Mouse (Mus musculus) left cerebral cortex, adult 11 months (tissue): Measurements from ENCODE around the gene Washc1.
"Not testable (repeated sequence)": the region's sequence is repeated elsewhere in the genome, so short reads cannot be mapped to it uniquely, and the experiment has no call there.

Source experiments
- DNase-seq: peaks from one replicate; pipeline ENCODE4 v3.0.0; 2022; ENCODE audit warnings: low spot score

Gene Washc1

GRCm38 (mm10) chr17:66111402-66111959 is at the start of gene Washc1:
Gene Washc1 (plus strand): TSS chr17:66111545.
- peak; percentile 80 for DNase-seq

DNA sequence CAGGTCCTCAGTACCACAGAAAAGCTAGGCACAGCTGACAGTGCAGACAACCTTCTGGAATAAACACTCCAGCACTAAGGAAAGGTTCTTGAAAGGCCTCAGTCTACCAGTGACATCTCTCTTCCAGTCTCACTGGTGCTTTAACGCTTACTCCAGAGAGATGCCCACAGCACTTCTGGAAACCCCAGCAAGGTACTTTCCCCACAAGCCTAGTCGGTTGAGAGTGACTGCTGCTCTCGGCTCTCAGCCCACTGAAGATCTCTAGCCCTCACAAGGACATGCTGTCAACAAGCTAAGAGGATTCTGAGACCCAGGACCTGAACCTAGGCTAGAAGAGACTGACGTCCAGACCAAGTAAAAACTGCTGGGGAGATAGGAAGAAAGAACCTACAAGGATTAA is 46.2 kb upstream of the Washc1 start:
- no peak for DNase-seq

DNA sequence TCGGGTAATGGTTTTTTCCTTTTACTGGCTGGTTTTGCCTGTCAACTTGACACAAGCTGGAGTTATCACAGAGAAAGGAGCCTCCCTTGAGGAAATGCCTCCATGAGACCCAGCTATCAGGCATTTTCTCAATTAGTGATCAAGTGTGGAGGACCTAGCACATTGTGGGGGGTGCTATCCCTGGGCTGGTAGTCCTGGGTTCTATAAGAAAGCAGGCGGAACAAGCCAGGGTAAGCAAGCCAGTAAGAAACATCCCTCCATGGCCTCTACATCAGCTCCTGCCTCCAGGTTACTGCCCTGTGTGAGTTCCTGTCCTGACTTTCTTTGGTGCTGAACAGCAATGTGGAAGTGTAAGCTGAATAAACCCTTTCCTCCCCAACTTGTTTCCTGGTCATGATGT is 42.3 kb upstream of the Washc1 start:
- not testable (repeated sequence) for DNase-seq

GRCm38 (mm10) chr17:66073971-66074370 is 37.4 kb upstream of the Washc1 start:
- DNase-seq: no peak

DNA sequence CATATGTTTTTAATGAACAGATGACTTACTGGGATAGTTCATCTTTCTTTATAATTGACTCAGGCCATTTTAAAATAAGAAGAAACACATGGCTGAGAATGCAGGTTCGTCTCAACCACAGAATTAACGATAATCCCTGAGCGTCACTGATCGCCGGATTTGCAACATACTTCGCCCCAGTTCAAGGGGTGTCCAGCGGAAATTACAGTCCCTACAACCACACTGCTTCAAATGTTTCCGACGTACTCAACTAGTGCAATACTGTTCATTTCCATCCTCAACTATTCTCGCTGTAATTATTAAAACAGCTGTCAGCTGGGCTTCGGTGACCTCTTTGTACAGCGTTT is 35.5 kb upstream of the Washc1 start:
- DNase-seq: no peak

GRCm38 (mm10) chr17:66076174-66076927 is 35.0 kb upstream of the Washc1 start:
- no peak for DNase-seq

- peak; percentile 92 for DNase-seq
Observed at GRCm38 (mm10) chr17:66076934-66077333, 34.4 kb upstream of the Washc1 start, which contains the start of gene Ankrd12. Gene Ankrd12 (minus strand): TSS chr17:66077089.

DNA sequence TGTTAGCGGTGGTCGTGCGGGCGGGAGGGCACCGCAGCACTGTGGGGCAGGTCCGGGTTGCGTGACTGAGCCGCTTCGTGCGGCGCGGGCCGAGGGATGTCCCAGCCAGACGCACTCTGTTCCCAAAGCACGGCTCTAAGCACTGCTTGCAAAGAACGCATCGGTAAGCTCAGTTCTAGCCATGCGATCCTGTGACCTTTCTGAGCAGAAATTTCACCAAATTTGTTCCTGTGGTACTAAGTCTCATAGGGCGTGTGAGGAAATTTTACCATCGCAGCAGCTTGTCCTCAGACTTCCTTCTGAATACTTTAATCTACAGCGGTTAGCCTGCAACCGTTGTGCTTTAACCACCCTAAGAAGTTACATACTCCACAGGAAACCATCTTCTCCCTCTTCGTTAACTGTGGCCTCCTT is 33.9 kb upstream of the Washc1 start:
- DNase-seq: no peak

DNA sequence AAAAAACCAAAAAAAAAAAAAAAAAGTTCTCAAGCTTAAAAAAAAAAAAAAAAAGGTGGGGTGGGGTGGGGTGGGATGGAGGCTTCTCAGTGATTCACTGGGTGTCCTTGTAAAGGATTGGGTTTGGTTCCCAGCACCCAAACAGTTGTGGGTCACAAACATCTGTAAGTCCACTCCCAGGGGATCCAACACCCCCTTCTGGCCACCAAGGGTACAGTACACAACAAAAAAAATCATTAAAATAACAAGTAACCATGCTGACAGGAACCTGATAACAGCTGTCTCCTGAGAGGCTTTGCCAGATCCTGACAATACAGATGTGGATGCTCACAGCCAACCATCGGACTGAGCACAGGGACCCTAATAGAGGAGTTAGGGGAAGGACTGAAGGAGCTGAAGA is 26.9 kb upstream of the Washc1 start:
- no peak for DNase-seq

- no peak for DNase-seq
Observed at GRCm38 (mm10) chr17:66085038-66085437, 26.3 kb upstream of the Washc1 start.

- DNase-seq: no peak
Observed at GRCm38 (mm10) chr17:66090251-66090650, 21.1 kb upstream of the Washc1 start.

- no peak for DNase-seq
Observed at GRCm38 (mm10) chr17:66091392-66091791, 20.0 kb upstream of the Washc1 start.

- DNase-seq: no peak
Observed at GRCm38 (mm10) chr17:66092065-66092464, 19.3 kb upstream of the Washc1 start.

DNA sequence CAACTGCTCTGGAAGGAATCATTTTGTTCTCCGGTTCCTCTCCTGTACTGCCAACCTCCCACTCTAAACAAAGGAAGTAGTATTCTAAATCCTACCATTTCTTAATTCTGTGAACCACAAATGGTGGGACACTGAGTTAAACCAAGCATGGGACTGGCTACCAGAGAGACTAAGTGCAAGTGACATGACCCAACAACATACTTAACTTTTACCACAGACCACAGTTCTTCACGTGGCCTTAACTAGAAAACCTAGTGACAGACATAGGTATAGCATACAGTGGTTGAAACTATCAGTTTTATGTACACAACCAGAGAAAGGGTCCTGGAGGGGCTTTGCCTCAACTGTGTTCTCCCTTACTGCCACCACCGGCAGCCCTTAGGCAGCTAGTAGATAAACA is 18.7 kb upstream of the Washc1 start:
- no peak for DNase-seq

DNA sequence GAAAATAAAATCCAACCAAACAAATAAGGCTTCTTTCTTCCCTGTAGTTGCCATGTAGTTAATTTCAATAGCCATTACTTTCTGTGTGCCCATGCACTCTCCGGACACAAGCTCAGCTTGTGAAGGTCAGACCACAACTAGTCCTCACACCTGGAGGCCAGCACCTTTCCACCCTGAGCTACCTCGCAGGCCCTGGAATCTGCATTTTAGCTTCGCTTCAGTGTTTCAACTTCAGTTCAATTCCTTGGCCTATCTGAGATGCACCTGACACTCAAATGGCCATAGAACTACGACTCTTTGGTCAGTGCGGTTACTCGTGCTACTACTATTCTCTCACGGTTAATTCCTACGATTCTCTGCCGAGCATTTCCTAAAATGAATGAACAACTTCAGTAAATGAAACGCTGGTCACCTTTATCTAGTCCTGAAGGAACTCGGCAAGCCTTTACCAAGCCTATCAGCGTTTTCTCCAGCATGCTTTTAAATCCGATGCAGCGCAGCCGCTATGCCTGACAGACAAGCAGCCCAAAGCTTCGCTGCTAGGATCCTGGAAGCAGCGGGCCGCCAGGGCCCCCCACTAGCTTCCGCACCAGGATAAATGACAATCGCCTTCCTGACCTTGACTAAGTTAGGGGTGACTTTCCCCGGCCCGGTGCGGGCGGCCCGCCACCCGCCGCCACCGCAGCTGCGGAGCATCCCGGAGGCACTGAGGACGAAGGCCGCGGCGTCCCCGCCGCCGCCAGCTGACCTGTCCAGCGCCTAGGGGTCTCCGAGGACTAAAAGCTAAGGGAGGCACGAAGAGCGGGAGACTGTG is 10.6 kb upstream of the Washc1 start:
- no peak for DNase-seq

DNA sequence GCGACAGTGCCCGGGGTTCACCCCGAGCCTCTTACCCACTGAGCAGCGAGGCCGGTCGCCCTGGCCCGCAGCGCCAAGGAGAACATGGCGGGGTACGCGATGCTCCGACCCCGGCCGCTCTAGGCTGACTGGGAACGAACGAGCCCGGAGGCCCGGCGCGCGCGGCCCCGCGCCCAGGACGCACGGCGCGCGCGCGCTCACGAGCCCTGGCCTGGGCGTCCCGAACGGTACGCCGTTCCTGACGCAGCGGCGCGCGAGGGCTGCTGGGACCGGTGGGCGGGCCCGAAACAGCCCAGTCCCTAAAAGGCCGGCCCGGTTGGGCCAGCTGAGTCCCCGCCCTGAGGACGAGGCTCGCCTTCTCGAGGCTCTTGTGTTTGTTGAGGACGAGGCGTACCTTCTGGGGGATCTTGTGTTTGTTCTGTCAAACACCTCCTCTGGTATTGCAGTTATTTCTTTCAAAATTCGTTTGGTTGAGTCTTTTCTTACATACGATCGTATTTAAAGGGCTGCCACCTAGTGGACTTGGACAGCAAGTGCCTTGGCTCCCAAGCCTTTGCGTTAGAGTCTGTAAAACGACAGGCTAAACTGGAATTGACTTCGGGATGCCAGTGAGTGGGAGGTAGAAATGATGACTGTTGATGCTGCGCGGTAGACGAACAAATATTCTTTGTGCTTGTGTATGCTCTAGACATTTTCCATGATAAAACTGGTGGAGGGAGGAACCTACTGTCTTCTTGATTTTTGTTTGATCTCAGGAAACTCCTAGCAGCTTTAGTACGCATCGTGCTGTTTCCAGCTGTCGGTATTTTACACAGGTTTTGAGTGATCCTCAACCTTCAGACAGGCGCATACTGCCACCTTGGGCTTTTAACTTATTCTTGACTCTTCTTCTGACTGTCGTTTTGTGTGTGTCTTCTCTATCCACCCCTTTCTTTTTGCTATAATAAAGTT is 9.7 kb upstream of the Washc1 start, which contains the start of gene Ndufv2:
Gene Ndufv2 (minus strand): TSS at position 180 of the 951 bp plus-strand sequence.
- DNase-seq: peak; percentile 81

- no peak for DNase-seq
Observed at GRCm38 (mm10) chr17:66104076-66104475, 7.3 kb upstream of the Washc1 start.

DNA sequence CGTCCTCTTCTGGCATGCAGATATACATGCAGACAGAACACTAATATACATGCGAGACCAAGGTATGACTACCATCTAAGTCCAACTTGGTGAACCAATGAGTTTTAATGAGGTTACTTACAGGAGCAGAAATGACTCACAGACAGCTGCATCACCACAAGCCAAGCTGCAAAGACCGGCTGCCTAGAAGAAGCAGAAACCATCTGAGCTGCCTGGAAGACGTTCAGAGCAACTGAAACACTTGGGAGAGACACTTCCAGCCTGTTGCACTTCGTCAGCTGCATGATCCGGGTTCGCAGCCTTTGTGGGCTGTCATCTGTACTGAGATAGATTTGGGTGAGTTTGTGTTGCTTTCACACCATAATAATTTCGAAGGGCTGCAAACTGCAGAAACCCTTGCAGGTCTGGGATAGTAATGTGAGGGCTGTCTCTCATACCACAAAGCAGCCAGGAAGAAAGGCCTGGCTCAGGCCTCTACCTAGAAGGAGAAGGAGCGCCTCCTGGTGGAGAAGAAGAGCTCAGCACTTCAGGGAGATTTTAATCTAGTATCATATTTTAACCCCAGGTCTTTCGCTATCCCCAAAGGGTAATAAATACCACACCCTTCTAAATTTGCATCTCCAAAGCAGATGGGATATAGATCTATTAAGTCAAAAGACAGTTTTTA is 4.6 kb upstream of the Washc1 start:
- DNase-seq: no peak

DNA sequence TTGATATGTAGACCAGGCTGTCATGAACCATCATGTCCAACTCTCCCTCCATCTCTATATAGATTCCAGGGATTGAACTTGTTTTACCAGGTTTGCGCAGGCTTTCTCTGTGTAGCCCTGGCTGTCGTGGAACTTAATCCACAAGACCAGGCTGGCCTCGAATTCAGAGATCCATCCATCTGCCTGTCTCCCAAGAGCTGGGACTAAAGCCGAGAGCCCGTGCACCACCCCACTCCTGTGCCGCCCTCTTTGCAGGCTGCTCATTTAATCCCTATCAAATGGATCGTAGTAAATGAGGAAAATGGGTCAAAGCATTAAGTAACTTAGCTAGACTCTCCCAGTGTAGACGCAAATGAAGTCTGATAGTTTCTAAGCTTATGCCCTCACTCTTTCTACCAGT is 3.9 kb upstream of the Washc1 start:
- no peak for DNase-seq

- DNase-seq: no peak
Observed at GRCm38 (mm10) chr17:66108198-66108597, 3.1 kb upstream of the Washc1 start.

DNA sequence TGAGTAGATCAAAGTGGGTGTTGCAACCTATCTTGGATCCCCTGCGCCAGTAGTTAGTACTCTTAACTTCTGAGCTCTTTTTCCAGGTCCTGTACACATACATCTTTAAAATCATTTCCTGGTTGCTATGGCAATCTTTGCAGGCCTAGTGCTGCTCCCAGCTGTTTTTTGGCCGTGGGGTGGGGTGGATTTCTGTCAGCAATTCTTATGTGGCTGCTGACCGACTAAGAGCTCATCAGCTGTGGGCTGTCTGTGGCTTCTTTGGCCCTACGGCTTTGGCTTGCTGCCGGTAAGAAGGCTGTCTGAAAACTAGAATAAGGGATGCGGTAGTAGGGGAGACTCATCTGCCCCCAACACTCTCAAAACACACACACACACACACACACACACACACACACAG is 599 bp upstream of the Washc1 start:
- no peak for DNase-seq
